Mouse (Mus musculus) gastrocnemius, postnatal 4 days (tissue): ENCODE measurements at regions not wholly inside any gene's neighbourhood (a gene's known extent, or its start where the extent isn't known, plus 50 kb on each side); places are given as distances from the start of the nearest gene placed in this dataset.

Experiments used
- DNase-seq, 2 experiments: peaks; one replicate each; pipeline ENCODE4 v3.0.0; 2021 to 2022; ENCODE audit warnings: low spot score in 2 of 2, mixed read lengths in 2 of 2

DNA sequence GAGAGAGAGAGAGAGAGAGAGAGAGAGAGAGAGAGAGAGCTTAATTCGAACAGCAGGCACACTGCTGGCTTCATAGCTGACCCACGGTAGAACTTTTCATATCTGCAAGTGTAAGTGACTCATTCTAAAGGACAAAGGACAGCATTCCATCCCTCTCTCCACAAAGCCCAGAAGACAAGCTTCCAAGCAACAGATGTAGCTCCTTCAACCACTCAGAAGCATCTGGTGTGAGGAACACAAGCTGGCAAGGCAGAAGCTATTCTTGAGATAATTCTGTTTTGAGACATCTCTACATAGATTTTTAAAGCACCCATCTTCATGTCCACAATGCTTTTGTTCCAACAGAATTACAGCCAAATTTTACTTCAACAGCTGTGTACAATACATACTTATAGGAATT lies 294.2 kb upstream of the Gria1 start:
- no peak for DNase-seq

DNA sequence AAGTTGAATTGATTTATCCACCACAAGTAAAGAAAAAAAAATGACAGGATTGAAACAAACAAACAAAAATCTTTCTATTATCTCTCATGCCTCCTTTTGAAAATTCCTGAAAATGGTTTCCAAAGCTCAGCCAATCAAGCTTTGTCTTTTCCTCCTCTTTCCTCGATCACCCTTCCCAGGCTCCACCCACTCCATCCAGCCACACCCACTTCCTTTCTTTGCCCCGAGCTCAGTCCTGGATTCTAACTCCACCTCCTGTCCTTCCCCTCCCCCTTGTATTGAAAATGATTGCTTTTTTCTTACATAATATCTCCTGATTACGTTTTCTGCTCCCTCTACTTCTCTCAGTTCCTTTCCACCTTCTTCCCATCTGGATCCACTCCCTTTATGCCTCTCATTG lies 286.0 kb upstream of the Gria1 start:
- DNase-seq = no peak

GRCm38 (mm10) chr11:56726161-56726560 lies 285.0 kb upstream of the Gria1 start:
- no peak for DNase-seq

DNA sequence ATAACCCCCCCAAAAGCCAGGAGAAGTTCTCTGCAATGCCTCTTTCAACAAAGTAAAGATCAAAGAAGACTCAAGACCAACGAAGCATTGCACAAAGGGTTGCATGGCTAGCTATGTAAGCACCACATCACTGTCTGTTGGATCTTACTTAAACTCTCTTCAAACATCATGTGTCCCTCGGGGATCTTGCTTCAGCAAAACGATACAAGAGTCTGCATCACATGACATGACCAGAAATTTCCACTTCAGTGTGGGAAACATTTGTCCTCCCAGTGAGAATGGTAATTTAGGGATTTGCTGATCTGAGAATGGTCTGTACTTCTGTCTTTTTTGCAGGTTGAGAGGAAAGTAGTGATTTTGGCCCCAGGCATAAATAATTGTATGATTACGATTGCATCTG lies 283.6 kb upstream of the Gria1 start:
- no peak for DNase-seq

DNA sequence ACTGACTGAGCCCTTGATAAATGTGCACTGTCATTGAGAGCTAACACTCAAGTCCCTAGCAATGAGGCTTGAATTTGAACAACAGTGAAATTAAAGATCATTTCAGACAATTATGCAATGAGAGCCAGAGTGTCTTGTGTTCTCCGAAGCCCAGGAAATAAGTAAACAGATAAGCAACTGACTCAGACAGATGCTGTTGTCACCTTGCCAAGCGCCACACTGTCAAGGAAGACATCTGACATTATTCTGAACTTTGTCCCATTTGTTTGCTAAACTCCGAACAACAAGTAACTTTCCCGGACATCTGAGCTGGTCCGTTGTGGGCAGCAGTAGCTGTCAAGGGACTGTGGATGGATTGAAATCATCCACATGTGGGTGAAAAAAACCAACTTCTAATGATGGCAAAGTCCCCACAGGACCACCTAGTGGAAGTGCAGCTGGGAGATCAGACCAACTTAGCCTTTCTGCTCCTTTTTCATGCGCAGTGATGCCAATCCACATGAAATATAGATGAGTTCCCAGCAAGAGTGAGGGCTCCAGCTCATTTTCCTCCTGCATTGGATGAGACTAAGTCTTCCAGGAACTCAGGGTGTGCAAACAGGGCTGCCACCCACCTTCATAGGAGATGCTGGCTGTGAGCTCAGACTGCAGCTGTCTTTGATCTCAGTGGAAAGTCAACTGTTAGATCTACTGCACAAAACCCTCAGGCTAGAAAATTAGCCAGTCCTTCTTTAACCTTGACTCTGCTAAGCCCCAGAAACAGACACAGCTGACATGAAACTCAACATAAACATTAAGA lies 282.8 kb upstream of the Gria1 start:
- DNase-seq = no peak

- no peak for DNase-seq
Measured at GRCm38 (mm10) chr11:56741857-56742256, 269.3 kb upstream of the Gria1 start.

DNA sequence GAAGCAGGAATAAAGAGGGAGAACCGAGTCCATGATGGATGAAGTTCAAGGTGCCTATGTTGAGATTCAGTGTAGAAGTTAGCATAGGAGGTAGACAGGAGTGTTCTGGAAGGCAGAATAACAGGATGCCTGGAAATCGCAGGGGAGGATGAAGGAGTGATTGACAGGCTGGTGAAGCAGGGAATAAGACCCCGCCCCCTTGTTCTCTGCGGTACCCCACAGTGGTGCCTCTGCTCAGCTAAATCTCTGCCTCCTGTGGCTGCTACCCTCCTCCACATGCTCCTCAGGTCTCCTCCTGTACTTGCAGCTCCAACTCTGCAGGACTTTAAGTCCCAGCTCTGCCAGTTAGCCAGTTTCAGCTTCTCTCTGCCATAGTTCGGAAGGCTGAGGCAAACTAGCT lies 261.2 kb upstream of the Gria1 start:
- DNase-seq = no peak

DNA sequence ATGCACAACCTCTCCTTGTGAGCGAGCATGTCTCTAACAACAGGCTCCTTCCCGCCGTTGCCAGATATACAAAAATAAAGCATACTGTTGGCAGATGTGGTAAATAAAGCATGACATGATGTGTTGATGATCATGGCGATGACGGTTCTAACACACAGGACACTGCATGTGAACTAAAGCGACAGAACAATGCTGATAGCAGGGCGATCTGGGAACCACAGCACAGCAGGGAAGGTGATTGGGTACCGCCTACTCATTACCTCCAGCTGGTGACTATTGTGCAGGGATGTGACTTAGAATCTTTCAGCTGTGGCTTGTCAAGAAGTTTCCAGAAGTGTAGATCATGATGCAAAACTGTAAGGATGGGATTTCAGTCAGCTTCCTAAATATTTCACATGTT lies 260.5 kb upstream of the Gria1 start:
- DNase-seq = no peak

DNA sequence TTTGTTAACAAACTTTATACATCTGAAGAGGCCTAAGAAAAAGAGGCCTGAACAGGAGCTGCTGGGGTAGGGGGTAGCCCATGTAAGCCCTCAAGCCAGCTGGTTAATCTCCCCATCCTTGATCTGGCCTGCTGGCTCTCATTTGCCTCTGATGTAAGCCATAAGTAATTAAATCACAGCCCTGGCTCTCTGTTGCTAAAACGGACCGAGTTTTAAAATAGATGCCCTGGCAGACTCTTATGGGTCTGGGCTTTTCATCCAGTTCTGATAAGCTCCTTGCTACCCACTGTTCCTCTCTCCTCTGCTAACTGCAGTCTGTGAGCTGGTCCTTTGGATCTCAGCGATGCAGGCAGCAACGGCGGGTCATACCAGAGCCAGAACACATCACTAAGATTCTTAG lies 259.3 kb upstream of the Gria1 start:
- no peak for DNase-seq

DNA sequence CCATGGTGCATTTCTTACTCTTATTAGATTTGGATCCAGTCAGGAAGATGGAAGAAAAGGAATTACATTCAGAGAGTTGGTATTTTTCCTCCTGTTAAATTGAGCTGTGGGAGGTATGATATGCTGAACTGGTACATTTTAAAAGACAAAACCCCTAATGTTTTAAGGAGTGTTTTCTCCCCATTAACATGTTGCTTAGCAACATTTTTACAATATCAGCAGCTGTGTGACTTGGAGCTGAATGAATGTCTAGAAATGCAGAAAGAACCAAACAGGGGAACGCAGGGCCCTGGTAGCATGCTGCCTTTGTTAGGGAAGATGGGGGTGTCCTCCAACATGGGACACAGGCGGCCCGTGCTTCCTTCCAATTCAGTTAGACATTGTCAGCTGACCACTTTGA lies 257.5 kb upstream of the Gria1 start:
- DNase-seq = no peak

DNA sequence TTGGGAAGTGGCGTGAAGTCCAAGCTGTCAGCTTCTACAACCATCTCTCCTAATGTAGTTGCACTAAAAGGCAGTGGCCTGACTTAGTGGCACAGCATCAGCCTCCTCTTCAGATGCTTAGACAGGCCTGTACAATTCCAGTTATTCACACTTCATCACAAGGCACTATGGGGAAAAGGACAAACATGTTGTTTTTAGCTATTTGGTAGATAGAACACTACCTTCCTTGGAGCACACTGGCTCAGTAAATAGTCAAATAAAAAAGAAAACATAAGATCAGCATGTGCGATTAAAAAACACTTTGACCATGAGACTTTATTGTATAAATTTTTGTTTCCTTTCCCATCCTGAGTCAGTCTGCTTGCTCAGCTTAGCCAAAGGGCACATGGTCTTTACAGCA lies 250.7 kb upstream of the Gria1 start:
- no peak for DNase-seq

- no peak for DNase-seq
Measured at GRCm38 (mm10) chr11:56762467-56763120, 248.6 kb upstream of the Gria1 start.

DNA sequence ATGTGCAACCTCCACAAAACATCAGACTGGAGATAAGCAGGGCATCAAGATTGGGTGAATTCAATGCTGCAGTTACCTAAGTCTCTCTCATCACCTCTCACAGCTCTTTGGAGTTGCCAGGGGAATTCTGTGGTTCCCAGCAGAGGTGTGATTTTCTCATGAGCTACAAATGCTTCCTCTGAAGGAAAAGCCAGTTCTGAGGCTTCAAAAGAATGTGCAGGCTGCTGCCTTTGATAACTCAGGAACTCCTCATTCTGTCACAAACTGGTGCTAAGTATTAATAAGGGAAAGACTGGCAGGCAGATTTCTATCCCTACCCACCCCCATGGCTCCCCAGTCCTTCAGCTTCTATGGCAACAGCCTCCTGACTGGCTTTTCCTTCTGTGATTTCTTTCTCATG lies 243.8 kb upstream of the Gria1 start:
- DNase-seq = no peak

DNA sequence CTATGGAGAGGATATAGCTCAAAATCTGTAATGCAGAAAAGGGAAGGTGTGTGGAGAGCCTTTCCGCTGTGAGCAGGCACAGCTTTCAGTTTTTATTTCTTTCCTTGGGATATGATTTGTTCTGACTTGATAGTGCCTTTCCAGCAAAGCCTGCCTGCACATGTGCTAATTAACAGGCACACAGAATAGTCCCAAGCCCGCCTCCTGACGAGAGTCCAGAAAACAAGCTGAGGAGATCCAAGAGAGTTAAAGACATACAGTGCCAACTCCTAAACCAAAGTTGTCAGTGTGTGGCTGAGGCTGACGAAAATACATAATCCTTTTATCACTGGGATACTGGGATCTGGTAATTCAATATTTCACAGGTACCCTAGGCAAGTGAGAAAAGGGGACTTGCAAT lies 224.8 kb upstream of the Gria1 start:
- DNase-seq = no peak

- DNase-seq = no peak
Measured at GRCm38 (mm10) chr11:56792691-56793090, 218.5 kb upstream of the Gria1 start.

DNA sequence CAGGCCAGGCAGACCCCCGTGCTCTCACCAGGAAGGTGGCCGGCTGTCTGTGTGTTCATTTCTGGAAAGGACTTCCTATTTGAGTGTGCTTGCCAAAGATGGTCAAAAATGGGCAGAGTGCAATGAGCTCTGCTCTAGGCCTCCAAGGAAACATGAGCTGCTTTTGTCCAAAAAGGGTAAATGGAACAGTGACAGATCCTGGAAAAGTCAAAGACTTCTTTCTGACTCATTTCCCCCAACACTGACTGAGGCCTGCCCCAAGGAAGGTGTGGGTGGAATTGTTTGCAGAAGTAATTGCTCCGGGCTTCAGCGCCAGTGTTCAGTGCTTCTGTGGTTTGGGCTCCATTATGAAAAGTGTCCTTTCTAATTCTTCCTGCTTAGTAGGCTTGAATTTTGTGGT lies 203.9 kb upstream of the Gria1 start:
- DNase-seq = no peak

DNA sequence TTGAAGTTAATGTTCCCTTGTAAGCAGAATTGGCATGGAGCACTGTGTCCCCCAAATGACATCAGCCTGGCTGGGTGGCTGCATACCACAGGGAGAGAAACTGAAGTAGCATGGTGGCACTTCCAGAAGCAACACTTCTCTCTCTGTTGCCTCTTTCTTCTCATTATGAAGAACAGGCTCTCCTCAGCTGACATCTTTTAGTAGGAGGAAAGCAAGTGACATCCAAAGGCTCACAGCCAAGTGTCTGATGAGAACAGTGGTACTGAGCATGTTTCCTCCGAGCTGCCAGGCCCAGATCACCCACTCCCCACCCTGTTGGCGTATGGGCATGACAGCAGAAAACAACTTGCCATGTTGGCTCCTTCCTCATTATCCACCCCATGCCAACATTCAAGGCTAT lies 201.0 kb upstream of the Gria1 start:
- no peak for DNase-seq

DNA sequence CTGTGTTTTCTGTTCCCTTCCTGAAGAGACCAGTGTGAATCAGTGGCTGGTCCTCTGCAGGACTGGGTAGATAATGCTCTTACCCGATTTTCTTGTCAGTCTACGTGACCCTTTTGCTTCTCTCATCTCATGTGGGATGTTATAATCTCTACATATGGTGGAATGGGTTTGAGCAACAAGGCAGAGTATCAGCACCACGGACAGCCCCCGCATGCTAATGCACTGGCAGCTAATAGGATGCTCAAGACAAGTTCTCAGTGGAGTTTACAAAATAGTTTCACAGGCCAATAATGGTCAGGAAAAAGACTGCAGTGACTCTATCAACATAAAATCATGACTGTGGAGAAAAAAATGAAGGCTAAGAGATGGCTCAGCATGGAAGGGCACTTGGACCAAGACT lies 199.1 kb upstream of the Gria1 start:
- no peak for DNase-seq

GRCm38 (mm10) chr11:56823471-56823870 lies 187.7 kb upstream of the Gria1 start:
- DNase-seq = no peak

DNA sequence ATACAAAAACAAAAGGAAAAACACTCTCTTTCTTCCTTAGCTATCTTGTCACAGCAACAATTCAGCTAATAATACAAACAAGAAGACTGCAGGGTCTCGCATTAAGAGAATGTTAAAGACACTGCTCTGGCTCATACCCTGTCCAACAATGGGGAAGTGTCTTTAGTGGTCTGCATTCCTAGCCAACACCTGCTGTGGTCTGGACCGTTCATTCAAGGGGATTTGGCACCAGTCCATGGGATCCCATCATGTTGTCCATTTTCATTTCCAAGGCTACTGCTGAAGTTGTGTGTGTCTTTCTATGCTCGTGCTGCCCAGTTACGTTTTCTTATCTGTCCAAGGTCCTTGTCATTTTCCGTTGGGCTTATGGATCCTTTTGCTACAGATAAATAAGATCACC lies 183.7 kb upstream of the Gria1 start:
- no peak for DNase-seq

GRCm38 (mm10) chr11:56862649-56863048 lies 148.5 kb upstream of the Gria1 start:
- DNase-seq = peak in 1 of 2 experiments; percentile 31

DNA sequence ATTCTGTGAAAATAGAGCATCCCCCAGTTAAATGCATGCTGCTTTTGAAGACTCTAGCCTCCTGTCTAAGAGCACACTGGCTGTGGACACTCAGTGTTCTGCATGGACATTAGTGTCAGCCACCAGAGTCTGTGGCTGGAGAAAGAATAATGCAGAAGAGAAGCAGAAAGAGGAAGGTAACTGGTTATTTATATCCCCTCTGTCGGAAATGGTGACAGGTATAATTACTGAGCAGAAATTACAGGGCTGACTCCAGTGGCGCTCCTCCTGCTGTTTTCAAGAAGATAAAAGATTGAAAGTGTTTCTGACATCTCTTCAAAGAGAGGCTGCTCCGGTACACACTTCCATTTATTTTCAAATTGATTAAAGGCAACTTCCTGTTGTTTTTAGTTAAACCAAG lies 139.5 kb upstream of the Gria1 start:
- no peak for DNase-seq

- no peak for DNase-seq
Measured at GRCm38 (mm10) chr11:56898548-56898951, 112.6 kb upstream of the Gria1 start.
